In the genomic region with DNA sequence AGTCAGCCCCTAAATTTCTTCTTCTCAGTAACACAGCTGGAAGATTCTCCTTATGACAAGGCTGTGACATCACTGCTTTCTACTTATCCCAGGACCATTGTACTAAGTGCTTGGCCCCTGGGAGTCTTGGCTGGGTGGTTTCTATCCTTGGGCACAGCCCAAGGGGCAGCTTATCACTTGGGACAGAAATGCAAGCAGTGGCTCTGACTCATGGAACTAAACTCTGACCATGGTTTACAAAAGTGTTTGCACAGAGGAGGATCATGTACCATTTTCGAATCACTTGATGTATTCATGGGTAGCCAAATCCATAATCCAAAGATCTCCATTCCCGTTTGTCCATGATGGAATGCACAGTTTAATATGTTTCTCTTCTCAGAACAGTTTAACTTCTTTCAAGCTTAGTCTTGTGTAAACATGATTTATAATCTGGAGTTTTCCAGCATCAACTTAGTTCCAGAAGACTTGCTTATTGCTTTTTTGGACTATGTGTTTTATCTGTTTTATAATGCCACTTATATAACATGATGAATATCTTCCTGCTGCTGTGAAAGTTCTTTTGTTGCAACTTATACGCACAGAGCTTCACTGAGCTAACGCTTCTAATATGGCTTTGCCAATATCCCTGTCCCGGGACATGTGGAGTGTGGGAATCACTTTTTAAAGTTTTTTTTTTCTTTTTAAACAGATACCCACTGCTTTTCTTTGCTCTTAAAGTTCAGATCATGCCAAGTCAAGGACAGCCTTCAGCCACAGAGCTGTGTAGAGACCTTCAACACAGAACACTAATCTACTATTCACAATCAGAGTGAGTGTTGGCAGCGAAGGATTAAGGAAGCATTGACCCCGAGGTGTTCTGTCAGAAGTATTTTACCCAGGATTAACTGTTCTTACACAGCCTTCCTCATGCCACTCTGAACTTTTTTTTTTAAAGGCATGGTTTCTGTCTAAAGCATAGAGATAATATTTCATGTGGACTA, we compare ENCODE assay signal across 18 mouse cellular contexts.
A peak's percentile ranks its signal among the peaks of the same experiment; 100 is the strongest.
DNase-seq lines count a peak whose midpoint lies in the region; ATAC-seq and TF ChIP-seq lines count a peak whose summit lies in the region.
"Had no signal": no experiment of that assay in that cellular context is flagged by ENCODE, and none has a peak within 500 bp of the region (broad histone marks: within the 10 kb centered on the region; RNA-seq: fewer than 3 reads in every experiment).

No protein-coding gene starts in this region.

- peak; percentile 34; the same call in 1 of the 2 replicates for ATAC-seq in lung, embryonic 16.5 days (ENCODE audit: low read depth)

- no peak overlapping the region for H3K4me2 ChIP-seq in lung, embryonic 16.5 days (ENCODE audit: low read depth, low read length)
- H3K4me2 ChIP-seq: hindbrain, embryonic 13.5 days; neural tube, embryonic 12.5 days had no signal

- peaks cover 14% of the 10 kb centered on the region for H3K4me1 ChIP-seq in lung, embryonic 16.5 days (replicated peaks; ENCODE audit: control insufficient read depth, insufficient read depth, low read length)
- H3K4me1 ChIP-seq: hindbrain, embryonic 13.5 days; neural tube, embryonic 12.5 days had no signal

- no peak overlapping the region for H3K4me3 ChIP-seq in gastrocnemius, adult 2 months
- no peak overlapping the region for H3K4me3 ChIP-seq in lung, embryonic 16.5 days (ENCODE audit: low read length)
- H3K4me3 ChIP-seq: erythroblast, embryonic 14.5 days; hindbrain, embryonic 13.5 days; layer of hippocampus, adult 2 months; neural tube, embryonic 12.5 days had no signal

- intact Hi-C loops in gastrocnemius, adult 2 months (cut with DNase I) = loop anchor here (5.0 kb wide), 1 partner anchor 32 kb away; no protein-coding TSS in a partner anchor

- H3K27me3 ChIP-seq in lung, embryonic 16.5 days (ENCODE audit: control insufficient read depth, insufficient read depth, low read depth, low read length) = no peaks in the 10 kb centered on the region
- H3K27me3 ChIP-seq: hindbrain, embryonic 13.5 days; neural tube, embryonic 12.5 days had no signal

- H3K9ac ChIP-seq in lung, embryonic 16.5 days (ENCODE audit: low read length) = no peak overlapping the region
- H3K9ac ChIP-seq: hindbrain, embryonic 13.5 days; neural tube, embryonic 12.5 days had no signal

- TF ChIP-seq CTCF in gastrocnemius, adult 2 months (IDR thresholded peaks at IDR 0.05) = no peak

- no peaks in the 10 kb centered on the region for H3K9me3 ChIP-seq in lung, embryonic 16.5 days (ENCODE audit: control insufficient read depth, low read length)
- H3K9me3 ChIP-seq: hindbrain, embryonic 13.5 days; neural tube, embryonic 12.5 days had no signal

- H3K27ac ChIP-seq in gastrocnemius, adult 2 months = peak overlapping the region; percentile 29; the same call in 1 of the 2 replicates
- H3K27ac ChIP-seq in lung, embryonic 16.5 days (ENCODE audit: low read length) = 0 out of 2 replicates have a peak overlapping the region, but pooled peaks have one; percentile 17
- H3K27ac ChIP-seq: hindbrain, embryonic 13.5 days; layer of hippocampus, adult 2 months; neural tube, embryonic 12.5 days had no signal

- DNase-seq in gastrocnemius, adult 2 months = no peak
- no peak for DNase-seq in gastrocnemius, adult 18-20 months (ENCODE audit: low spot score)
- no peak for DNase-seq in lung, postnatal 14 days
- peak; percentile 8 for DNase-seq in NIH3T3 (ENCODE audit: low read depth)
- peak; percentile 89 for DNase-seq in gonadal fat pad, adult 2 months (ENCODE audit: low read depth)
- no peak for DNase-seq in cerebellum, adult 18-20 months
- DNase-seq in gastrocnemius, postnatal 4 days (ENCODE audit: low spot score in 2 of 2) = no peak
- DNase-seq: B cell, adult 2 months; cerebellum, adult 9-11 months; gastrocnemius, postnatal 25 days; kidney, adult 18-20 months; liver; spleen, adult 18-20 months had no signal

- no peaks in the 10 kb centered on the region for H3K36me3 ChIP-seq in lung, embryonic 16.5 days (ENCODE audit: control insufficient read depth, insufficient read depth, low read length)
- H3K36me3 ChIP-seq: hindbrain, embryonic 13.5 days; neural tube, embryonic 12.5 days had no signal

- 35% methylated on average over 7 of the region's 7 CpGs for WGBS in lung, embryonic 16.5 days

Comparison
In these comparisons a context has a peak if more than half of its experiments do, and no peak if none do; other contexts are left out.
1. DNase-seq: peak in NIH3T3 (single experiment) and gonadal fat pad, adult 2 months (single experiment); none in gastrocnemius, adult 2 months (single experiment), gastrocnemius, adult 18-20 months (single experiment), lung, postnatal 14 days (single experiment), cerebellum, adult 18-20 months (0 of 2) and gastrocnemius, postnatal 4 days (0 of 2).